Mouse (Mus musculus): ENCODE data around the gene Olfr809.

The Olfr809 gene

DNA sequence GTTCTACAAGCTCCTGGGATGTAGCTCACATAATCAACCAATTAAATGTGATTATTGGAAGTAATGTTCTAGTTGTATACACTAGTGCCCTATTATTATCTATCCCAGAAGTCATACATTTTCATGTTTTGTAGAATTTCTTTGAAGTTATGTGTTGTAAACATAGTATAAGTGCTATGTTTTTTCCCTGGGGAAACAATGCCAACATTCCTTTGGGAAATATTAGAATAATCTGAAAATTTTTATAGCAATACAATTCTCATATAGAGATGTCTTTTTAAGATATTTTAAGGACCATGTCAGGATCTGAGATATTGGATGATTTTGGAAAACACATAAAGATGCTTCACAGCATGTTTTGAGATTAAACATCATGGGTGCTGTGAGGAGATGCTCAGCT is at the start of gene Olfr809:
Olfr809 (plus strand) TSS at position 301 of the 400 bp plus-strand sequence.
- no peak for DNase-seq (ENCODE audit: low read depth, low spot score)

DNA sequence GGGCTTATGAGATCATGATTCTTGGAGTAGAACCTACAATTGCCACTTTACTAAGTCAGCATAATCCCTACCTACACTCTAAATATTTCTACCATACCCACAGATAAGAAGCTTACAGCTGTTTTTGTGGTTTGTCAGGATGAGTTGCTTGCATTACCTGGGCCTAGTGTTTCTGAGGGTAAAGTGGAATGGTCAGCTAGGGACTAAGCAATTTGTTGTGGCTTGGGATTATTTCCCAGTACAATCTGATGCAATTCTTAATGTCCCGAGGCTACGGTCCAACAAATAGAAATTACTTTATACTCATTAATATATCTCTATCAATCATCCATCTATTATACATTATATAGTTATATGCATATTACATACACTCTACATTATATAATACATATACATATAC is 45.2 kb upstream of the Olfr809 start, which contains the start of gene Olfr805:
Olfr805 (minus strand) TSS at position 101 of the 400 bp plus-strand sequence.
- no peak for DNase-seq (ENCODE audit: low read depth, low spot score)

DNA sequence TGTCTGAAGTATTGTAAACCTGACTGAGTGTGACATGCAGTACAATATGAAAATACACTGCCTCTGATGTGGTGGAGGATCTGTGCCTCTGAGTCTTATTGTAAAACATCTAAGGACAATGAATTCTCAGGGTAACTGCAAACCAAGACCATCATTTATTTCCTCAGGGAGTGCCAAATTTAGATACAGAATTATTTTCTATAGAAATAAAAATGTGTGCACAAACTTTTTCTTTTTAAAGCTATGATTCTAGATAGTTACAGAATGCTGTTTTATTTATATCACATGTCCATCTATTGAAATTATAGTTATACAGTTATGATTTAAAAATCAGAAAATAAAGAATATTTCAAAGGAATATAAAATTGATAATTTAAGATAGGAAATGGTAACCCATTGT is 32.6 kb upstream of the Olfr809 start, which contains the start of gene Olfr806:
Olfr806 (minus strand) TSS at position 101 of the 400 bp plus-strand sequence.
- DNase-seq (ENCODE audit: low read depth, low spot score) = no peak

DNA sequence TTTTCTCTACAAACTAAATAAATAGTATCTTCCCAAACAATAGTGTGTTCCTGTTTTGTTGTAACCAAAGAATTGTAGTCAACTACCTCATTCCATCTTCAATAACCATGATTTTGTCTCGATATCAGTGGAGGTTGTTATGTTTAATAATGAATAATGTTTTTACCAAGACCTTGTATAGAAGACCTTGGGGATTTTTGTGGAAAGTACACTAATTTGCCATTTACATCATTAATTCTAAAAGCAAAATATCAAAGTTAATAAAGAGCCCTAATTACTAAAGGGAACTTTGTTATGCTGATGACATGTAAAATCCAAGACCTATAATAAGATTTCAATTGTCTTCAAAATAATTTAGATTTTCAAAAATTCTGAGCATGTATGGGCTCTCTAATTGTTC is 16.7 kb upstream of the Olfr809 start, which contains the start of gene Olfr807:
Olfr807 (minus strand) TSS at position 101 of the 400 bp plus-strand sequence.
- DNase-seq (ENCODE audit: low read depth, low spot score) = no peak

DNA sequence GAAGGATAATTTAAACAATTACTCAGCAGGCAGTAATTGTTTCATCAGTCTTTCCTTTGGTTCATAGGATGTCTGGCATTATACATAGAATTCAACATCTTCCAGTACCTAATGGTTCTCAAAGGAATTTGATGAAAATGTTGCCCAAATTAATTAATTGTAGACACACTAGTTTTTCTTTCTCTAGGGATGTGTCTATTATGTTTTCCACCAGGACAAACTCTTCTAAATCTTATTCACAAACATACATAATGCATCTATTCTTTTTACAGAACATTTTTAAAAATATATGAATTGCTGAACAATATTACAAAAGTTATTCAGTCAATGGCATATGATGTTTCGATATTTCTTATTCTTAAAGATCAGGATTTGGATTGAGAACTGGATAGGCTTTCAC is 9.3 kb upstream of the Olfr809 start, which contains the start of gene Olfr808:
Olfr808 (plus strand) TSS at position 301 of the 400 bp plus-strand sequence.
- DNase-seq (ENCODE audit: low read depth, low spot score) = no peak

DNA sequence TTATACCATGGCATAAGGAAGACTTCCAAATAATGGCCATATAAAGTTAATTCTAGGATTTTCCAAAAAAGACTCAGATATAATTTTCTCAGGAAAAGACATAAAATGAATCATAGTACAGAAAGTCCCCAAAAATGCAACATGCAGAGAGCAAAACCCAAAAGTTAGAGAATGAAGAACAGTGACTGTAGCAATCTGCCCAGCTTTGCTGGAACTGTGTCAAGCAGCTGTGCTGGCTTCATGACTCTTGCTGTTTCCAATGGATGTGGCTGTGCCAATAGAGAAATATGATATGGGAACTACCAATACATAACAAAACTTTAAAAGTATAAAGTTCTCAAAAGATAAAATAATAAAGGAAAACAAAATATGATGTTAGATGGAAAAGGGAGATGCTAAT is 3.7 kb downstream of the Olfr809 start:
- DNase-seq (ENCODE audit: low read depth, low spot score) = no peak

DNA sequence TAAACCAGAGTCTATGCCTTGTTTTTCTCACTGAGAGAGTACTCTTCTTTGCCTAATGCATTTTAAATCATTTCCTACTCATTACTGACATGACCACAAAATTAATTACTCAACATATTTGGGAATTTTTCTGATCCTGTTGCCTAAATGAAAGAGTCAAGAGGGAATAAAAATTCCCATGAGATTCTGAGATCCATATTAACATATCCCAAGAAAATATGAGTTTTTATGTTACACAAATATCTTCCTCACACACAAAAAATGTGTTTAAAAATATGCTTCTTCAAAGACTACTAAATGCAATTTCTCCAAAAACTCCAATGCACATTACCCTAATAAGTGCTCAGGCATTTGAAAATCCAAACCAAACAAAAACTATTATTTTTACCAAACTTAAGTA is 20.4 kb downstream of the Olfr809 start, which contains the start of gene Olfr810:
Olfr810 (minus strand) TSS at position 101 of the 400 bp plus-strand sequence.
- DNase-seq (ENCODE audit: low read depth, low spot score) = no peak

DNA sequence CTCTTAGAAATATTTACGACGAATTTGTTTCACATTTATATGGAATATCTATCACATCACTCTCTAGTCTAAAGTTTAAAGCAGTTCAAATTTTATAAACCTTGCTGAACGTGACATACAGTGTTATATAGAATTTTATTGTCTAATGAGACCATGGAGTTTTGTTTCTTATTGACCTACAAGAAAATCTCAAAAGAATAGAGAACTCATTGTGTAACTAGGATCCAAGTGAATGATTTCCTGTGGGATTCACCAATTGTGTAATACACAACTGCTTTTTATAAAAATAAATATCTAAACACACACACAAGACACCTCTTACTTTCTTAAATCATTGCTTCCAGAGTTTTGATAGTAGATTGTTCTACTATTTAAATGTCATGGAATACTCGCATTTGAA is 29.9 kb downstream of the Olfr809 start, which contains the start of gene Olfr811:
Olfr811 (minus strand) TSS at position 101 of the 400 bp plus-strand sequence.
- DNase-seq (ENCODE audit: low read depth, low spot score) = no peak
